Mouse (Mus musculus) erythroblast, embryonic 14.5 days (primary cell): ENCODE measurements around the gene Oas1f.
"Not testable (repeated sequence)": the region's sequence is repeated elsewhere in the genome, so short reads cannot be mapped to it uniquely, and the experiment has no call there.

Experiments
- GATA1 ChIP-seq: IDR thresholded peaks from 2 replicates; pipeline ENCODE4 v1.6.1; 2012; ENCODE audit warnings: low read length, inconsistent platforms, mixed read lengths
- TAL1 ChIP-seq: IDR thresholded peaks from 3 replicates; pipeline ENCODE4 v1.6.1; 2012; ENCODE audit warnings: low read length, inconsistent platforms, mixed read lengths

DNA sequence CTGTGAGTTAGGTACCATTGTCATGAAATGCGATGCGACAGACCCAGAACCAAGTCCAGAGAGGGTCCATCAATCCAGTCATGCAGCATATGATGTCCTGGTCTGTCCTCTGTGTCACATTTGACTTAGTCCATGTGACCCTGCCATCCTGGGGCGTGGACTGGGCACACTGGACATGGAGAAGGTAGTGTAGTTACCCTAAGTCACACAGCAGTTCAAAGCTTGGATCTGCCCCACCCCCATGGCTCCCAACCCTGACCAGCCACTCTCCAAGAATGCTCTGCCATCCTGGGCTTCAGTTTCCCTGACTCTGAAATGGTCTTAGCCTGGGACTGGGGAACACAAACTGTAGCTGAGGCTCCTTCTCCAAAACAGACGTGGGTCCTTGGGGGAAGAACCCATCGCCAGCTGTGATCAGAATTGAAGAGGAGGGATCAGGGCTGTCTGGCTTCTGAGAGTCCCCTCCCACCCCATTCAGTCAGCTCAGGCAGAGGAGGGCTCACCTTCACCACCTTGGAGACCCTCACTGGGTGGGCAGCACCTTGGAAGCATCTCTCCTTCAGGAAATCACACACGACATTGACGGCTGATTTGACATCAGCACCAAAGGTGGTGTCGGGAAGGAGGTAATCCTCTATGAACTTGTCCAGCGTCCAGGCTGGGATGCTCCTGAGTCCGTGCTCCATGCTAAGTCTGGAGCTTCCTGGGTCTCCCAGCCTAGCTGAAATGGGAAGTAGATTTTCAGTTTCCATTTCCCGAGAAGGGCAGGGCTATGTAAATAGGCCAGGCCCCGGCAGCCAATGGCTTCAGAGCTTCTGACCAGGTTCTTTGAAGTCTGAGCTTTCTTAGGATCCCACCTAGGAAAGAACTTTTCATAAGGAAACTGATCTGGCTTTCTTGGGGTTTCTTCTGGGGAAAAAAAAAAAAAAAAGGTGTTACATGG is 59.9 kb downstream of the Oas1f start, which contains the start of gene Oas1a:
- not testable (repeated sequence) for TF ChIP-seq GATA1, TAL1
